Mouse (Mus musculus) cerebellum, adult 2 months (tissue): ENCODE results near the gene Carhsp1.

Experiments
- CTCF ChIP-seq: fragments of 200-500 bp; IDR thresholded peaks from 2 replicates; pipeline ENCODE4 v1.5.1; 2011; ENCODE audit warnings: low read depth, mild to moderate bottlenecking, control low read depth, low read length, moderate library complexity, borderline replicate concordance; ENCODE audit not compliant: insufficient read depth
- POLR2A ChIP-seq: fragments of 200-500 bp; IDR thresholded peaks from 2 replicates; pipeline ENCODE4 v1.6.1; 2011; ENCODE audit warnings: low read length, control low read depth, borderline replicate concordance; ENCODE audit not compliant: insufficient read depth

- no peak for TF ChIP-seq CTCF
- no peak for TF ChIP-seq POLR2A
Observed at GRCm38 (mm10) chr16:8630419-8630818, 41.5 kb downstream of the Carhsp1 start.
